32 mouse cellular contexts compared by ENCODE assay signal in the genomic region with DNA sequence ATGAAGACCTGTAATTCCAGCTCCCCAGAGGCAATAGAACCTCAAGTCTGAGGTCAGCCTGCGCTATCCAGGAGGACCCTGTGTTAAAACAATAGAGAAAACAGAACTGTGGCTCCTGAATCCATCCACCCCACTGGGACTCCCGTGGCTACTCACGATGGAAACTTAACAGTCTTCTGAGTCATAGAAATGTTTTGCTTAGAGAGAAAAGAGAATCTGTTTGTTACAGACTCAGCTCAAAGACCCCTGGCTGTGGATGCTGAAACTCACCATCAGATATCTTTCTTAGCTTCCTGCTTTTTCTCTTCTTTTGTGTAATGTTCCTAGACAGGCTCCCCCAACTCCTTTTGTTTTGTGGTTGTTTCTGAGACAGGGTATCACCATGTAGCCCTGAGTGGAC. TPM values are rescaled to one million over a fixed set of nuclear protein-coding genes. Genes with fewer than 3 reads are reported as not detected.
"Had no signal": no experiment of that assay in that cellular context is flagged by ENCODE, and none has a peak within 500 bp of the region (broad histone marks: within the 10 kb centered on the region; RNA-seq: fewer than 3 reads in every experiment).

No protein-coding gene starts in this region.

- H3K4me2 ChIP-seq: embryonic facial prominence, embryonic 12.5 days; embryonic facial prominence, embryonic 13.5 days; embryonic facial prominence, embryonic 15.5 days; forebrain, embryonic 12.5 days; forebrain, embryonic 13.5 days; forebrain, embryonic 15.5 days had no signal

- H3K27me3 ChIP-seq: embryonic facial prominence, embryonic 12.5 days; embryonic facial prominence, embryonic 13.5 days; embryonic facial prominence, embryonic 15.5 days; forebrain, embryonic 12.5 days; forebrain, embryonic 13.5 days; forebrain, embryonic 15.5 days had no signal

- H3K9me3 ChIP-seq: embryonic facial prominence, embryonic 10.5 days; embryonic facial prominence, embryonic 12.5 days; embryonic facial prominence, embryonic 13.5 days; embryonic facial prominence, embryonic 15.5 days; forebrain, embryonic 10.5 days; forebrain, embryonic 12.5 days; forebrain, embryonic 13.5 days; forebrain, embryonic 15.5 days; heart, embryonic 10.5 days had no signal

- DNase-seq: cerebellum, adult 9-10 months; cerebellum, adult 9-11 months; cerebellum, postnatal 10 days; cerebellum, postnatal 14 days; cerebellum, postnatal 25 days; cerebellum, postnatal 36 days; embryo, embryonic 11 days; gastrocnemius, adult 2 months; gastrocnemius, postnatal 10 days; gastrocnemius, postnatal 14 days; gastrocnemius, postnatal 25 days; gastrocnemius, postnatal 36 days; heart, adult 11 months; heart, adult 18-20 months; heart, adult 2 months had no signal

- H3K27ac ChIP-seq: embryonic facial prominence, embryonic 10.5 days; embryonic facial prominence, embryonic 12.5 days; embryonic facial prominence, embryonic 13.5 days; embryonic facial prominence, embryonic 15.5 days; forebrain, embryonic 10.5 days; forebrain, embryonic 12.5 days; forebrain, embryonic 13.5 days; forebrain, embryonic 15.5 days; gastrocnemius, adult 2 months; heart, adult 2 months; heart, embryonic 10.5 days had no signal

- H3K4me3 ChIP-seq: embryonic facial prominence, embryonic 10.5 days; embryonic facial prominence, embryonic 12.5 days; embryonic facial prominence, embryonic 13.5 days; embryonic facial prominence, embryonic 15.5 days; erythroblast, embryonic 14.5 days; forebrain, embryonic 10.5 days; forebrain, embryonic 12.5 days; forebrain, embryonic 13.5 days; forebrain, embryonic 15.5 days; gastrocnemius, adult 2 months; heart, adult 2 months; heart, embryonic 10.5 days had no signal

- ATAC-seq: forebrain, embryonic 13.5 days; forebrain, embryonic 14.5 days; forebrain, embryonic 15.5 days; forebrain, embryonic 16.5 days had no signal

- H3K9ac ChIP-seq: embryonic facial prominence, embryonic 12.5 days; embryonic facial prominence, embryonic 13.5 days; embryonic facial prominence, embryonic 15.5 days; forebrain, embryonic 12.5 days; forebrain, embryonic 13.5 days; forebrain, embryonic 15.5 days had no signal

- H3K4me1 ChIP-seq: embryonic facial prominence, embryonic 12.5 days; embryonic facial prominence, embryonic 13.5 days; embryonic facial prominence, embryonic 15.5 days; forebrain, embryonic 12.5 days; forebrain, embryonic 13.5 days; forebrain, embryonic 15.5 days; heart, embryonic 10.5 days had no signal

RNA-seq across cellular contexts. Expression of gene Vnn3, which starts 46.6 kb away (rescaled TPM):
- total RNA-seq: common myeloid progenitor, adult 5-6 weeks; gastrocnemius, adult 2 months; gastrocnemius, postnatal 14 days; granulocyte monocyte progenitor cell, adult 5-6 weeks; heart, adult 2 months had no signal
- polyA plus RNA-seq: cortical plate, adult 2 months; embryonic facial prominence, embryonic 10.5 days; embryonic facial prominence, embryonic 11.5 days; embryonic facial prominence, embryonic 12.5 days; embryonic facial prominence, embryonic 13.5 days; erythroblast, embryonic 14.5 days; forebrain, embryonic 10.5 days; forebrain, embryonic 11.5 days; forebrain, embryonic 12.5 days; forebrain, embryonic 13.5 days; forebrain, embryonic 14.5 days; forebrain, embryonic 15.5 days; forebrain, embryonic 16.5 days; heart, embryonic 10.5 days had no signal
